Mouse (Mus musculus) cerebellum, postnatal 14 days (tissue): ENCODE results near the gene Evi2.

Experiments
- DNase-seq, 2 experiments: peaks; one replicate each; pipeline ENCODE4 v3.0.0; 2021; ENCODE audit warnings: mixed read lengths in 2 of 2

Gene Evi2

DNA sequence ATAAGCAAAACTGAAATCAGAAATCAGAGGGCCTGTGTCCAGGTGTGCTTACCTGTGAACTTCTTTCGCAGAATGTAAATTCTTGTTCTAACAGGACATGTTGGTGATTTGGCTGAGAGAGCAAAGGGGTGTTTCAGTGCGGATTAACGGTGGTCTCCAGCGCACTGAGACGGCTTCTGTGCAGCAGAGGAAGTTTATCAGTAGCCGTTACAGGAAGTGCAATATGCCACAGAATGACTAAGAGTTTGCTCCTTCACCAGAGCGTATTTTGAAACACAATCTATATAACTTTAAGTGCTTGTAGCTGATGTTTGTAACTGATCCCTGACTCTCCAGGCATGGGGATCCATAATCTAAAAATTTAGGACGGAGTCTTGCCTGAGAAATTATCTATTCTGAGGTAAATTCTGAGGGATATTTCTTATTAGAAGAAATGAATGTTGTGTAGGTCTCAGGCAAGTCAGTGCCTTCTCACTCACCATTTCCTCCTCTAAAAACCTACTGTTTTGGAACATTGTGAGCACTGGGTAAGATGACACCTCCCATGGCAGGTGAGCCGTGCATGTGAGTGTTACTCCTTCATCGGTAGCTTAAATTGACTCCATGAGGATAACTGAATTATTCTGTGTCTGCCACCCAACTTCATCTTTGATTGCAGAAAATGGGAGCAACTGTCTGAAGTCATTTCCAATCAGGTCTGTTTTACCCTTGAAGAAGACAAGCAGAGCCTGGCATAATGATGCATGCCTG is 6.7 kb downstream of the Evi2 start, which contains the start of gene Evi2b:
TSS of gene Evi2b (minus strand) at position 203 of the 750 bp plus-strand sequence.
- no peak for DNase-seq

- no peak for DNase-seq
Observed at GRCm38 (mm10) chr11:79522944-79523343, 7.4 kb downstream of the Evi2 start.

- no peak for DNase-seq
Observed at GRCm38 (mm10) chr11:79521930-79522329, 8.5 kb downstream of the Evi2 start.

DNA sequence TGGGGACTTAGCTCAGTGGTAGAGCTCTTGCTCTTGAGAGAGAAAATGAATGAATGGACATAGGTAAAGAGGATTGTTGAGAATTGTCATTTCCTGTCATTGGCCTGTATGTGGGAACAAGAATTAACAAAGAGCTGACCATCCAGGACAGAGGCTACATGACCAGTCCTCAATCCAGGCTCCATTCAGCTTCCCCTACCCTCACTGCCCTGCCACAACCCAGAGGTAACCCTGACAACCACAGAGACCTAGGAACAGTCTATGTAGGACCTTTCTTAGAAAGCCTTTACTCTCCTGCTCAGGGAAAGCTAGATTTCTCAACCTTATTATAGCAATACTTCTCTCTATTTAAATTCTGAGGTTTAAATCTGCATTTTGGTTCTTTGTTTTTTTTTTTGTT is 9.6 kb downstream of the Evi2 start:
- no peak for DNase-seq

DNA sequence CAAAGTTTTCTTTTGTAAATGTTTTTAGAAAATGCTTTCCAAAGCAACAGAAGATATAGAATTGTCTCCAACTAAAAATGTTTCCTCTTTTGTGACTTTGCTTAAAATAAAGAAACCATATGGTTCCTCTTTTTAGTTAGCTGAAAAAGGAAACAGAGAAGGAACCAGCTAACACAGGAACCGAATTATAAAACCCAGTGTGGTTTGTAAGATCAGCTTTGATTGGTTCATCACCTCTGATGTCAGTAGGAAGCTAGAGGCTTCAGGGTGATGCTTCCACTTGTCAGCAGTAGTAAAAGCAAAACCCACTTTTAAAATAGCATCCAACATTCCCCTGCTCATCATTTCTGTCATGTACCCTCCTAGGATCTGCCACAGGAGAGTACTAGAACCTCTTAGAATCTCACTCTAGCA is 10.5 kb downstream of the Evi2 start:
- DNase-seq, result no peak

DNA sequence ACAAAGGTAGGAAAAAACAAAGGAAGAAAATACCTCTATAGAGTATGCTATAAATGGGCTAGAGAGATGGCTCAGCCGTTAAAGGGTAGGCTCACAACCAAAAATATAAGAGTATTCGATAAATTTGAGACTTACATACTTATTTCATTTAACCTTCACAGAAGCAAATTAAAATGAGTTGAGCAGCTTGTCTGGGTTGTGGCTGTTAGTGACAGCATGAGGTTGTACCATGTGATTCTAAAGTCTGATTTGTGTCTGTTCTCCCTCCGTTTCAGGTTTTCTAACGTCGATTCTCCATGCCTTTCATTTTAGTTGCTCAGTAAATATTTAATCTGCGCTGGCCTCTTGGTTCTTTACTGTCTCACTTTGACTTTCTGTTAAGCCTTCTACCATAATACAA is 11.1 kb downstream of the Evi2 start:
- DNase-seq, result no peak

DNA sequence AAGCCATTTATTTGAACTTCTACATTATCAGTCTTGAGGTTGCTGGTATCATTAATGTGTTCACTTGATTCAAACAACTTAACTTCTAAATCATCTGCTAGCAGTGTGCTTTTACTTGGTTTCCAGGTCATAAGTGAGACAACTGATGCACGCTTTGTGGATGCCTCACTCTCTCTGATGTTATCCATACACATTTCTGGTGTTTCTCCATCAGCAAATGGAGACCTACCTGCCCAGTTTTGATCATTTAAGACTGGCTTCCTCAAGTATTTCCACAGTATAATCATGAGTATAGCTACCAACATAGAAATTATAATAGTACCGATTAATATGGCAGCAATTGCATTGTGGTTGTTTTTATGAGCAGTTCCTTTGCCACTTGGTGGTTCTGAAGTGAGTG is 14.6 kb downstream of the Evi2 start:
- no peak for DNase-seq

GRCm38 (mm10) chr11:79515331-79515730 is 15.1 kb downstream of the Evi2 start:
- DNase-seq, result peak; percentile 19 to 23

GRCm38 (mm10) chr11:79511970-79512369 is 18.4 kb downstream of the Evi2 start:
- no peak for DNase-seq

GRCm38 (mm10) chr11:79504506-79504905 is 25.9 kb downstream of the Evi2 start:
- no peak for DNase-seq

- DNase-seq, result peak; percentile 14 to 18
Observed at GRCm38 (mm10) chr11:79503845-79504244, 26.5 kb downstream of the Evi2 start, which contains the start of gene Omg. TSS of gene Omg (minus strand) at chr11:79504084.

DNA sequence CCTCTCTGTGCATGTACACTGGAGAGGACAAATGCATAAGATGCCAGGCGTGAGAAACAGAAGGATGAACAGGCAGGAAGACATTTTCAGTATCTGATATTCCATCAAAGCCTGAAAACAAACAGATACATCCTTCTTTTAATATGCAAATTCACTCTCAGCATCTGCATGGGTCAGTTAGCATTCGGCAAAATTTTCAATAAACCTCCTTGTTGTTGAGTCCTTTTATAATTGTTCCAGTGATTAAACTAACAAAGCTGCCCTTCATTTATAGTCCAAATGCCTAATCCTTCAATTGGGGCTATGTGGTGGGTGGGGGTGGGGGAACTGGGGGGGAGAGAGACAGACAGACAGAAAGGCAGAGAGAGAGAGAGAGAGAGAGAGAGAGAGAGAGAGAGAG is 27.5 kb downstream of the Evi2 start:
- no peak for DNase-seq

- DNase-seq, result peak in 1 of 2 experiments; percentile 19
Observed at GRCm38 (mm10) chr11:79494976-79495800, 35.2 kb downstream of the Evi2 start.

DNA sequence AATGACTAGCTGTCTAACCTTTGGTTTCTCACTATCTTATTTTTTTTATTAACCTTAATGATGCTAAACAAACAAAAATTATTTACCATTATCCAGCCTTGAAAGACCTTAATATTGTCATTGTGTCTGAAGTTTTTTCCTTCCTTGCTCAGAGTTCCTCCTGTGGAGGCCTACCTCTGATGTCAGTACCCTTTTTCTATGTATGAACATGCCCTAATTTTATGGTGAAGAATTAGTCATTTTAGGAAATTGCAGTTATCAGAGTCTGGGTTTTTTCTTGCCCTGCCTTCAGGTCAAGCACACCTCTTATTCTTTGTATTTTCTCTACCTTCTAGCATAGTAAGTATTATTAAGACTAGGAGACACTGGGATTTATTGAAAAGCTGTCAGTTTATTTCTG is 45.7 kb downstream of the Evi2 start:
- DNase-seq, result no peak

DNA sequence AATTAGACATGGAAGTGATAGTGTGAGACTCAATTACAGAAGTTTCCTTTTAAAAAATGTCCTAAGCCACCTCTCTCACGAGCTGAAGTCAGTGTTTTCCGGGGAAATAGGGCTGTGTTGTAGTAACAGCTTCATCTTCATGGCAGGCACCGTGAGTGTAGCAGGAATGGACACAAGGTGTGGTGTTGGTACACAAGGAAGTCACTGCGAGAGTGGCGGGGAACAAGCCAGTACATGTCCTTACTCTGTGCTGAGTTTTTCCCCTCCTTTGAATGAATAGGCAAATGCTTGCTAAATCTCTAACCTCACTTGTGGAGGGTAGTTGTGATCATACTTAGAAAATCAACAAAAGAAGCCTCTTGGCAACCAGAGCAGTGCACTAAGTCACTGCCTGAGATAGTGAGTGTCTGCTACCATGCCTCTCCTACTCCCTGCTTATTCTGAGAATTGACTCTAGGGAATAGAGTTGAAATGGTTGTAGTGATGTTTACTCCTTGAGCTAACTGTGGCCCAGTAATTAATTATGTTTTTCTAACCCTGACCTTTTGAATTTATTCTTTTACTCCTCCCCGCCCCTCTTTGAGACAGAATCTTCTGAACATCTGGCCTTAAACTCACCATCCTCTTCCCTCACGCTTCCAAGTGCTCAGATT is 46.4 kb downstream of the Evi2 start:
- no peak for DNase-seq

DNA sequence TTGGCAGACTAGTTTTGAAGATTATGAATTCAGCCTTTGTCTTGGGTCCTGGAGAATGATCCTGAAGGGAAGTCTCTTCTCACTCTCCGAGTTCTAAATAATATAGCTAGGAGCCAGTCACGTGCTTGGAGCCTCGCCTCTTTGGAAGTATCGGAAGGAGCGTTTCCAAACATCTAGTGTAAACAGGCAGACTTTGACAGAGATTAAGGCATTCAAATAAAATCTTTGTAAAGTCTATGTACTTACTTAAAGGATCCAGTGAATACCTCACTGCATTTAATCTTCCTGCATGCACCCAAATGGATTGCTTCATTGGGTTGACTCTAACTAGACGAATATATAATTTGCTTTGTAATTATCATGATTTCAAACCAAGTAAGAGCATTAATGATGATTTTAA is 47.0 kb downstream of the Evi2 start:
- DNase-seq, result no peak

DNA sequence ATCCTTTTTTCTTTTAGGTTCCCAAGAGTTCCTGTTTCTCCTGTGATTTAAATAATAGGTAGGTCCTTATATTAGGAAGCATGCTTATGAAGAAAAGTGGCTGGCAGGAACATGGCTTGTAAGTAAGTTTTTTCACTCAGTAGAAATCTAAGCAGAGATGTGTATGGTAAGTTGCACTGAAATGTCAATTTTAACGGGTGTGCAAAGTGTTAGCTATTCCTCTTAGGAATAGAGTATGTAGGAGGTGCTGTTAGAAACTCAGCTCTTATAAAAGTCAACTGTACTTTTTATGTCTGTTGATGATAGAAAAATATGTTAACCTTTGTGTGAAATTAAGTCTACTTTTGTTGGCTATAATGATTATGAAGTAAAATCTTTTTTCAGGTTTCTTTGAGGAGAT is 62.3 kb downstream of the Evi2 start:
- DNase-seq, result no peak
